Mouse (Mus musculus): ENCODE measurements around the gene Eps15.
"Not testable (repeated sequence)": the region's sequence is repeated elsewhere in the genome, so short reads cannot be mapped to it uniquely, and the experiment has no call there.

Eps15 gene

GRCm38 (mm10) chr4:109385599-109385998, 105.5 kb downstream of the Eps15 start:
- in situ Hi-C loops (cut with MboI; ENCODE audit: low pct_unique_long_range_greater_than_20kb in 1 of 2, low sequenced_read_pairs in 2 of 2, unreplicated experiment in 1 of 2): no loop called here

DNA sequence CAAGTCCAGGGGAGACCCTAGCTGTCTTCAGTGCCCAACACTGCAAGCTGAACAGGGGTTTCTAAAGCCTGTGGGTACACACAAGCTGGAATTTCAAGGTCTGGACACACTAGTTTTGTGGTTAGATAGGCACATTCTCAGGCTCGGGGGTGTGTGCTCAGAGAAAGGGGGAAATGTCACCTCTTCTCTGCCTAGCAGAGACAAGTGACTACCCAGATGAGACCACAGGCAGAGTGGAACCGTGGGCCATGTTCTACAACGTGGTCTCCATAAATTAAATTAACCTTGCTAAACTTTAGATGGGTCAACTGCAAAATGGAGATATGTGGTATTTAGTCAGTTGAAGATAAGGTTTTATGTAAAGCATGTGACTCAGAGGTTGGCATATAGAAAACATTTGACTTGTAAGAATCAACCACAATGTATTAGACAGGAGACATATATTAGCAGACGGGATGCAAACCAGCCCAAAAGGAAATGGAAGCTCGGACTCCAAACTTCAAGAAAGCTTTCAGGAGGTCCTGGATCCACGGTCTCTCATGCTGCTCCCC, 113.2 kb downstream of the Eps15 start:
- in situ Hi-C loops (cut with MboI; ENCODE audit: low pct_unique_long_range_greater_than_20kb in 1 of 2, low sequenced_read_pairs in 2 of 2, unreplicated experiment in 1 of 2): no loop called here

GRCm38 (mm10) chr4:109393902-109394301, 113.8 kb downstream of the Eps15 start:
- in situ Hi-C loops (cut with MboI; ENCODE audit: low pct_unique_long_range_greater_than_20kb in 1 of 2, low sequenced_read_pairs in 2 of 2, unreplicated experiment in 1 of 2): no loop called here

DNA sequence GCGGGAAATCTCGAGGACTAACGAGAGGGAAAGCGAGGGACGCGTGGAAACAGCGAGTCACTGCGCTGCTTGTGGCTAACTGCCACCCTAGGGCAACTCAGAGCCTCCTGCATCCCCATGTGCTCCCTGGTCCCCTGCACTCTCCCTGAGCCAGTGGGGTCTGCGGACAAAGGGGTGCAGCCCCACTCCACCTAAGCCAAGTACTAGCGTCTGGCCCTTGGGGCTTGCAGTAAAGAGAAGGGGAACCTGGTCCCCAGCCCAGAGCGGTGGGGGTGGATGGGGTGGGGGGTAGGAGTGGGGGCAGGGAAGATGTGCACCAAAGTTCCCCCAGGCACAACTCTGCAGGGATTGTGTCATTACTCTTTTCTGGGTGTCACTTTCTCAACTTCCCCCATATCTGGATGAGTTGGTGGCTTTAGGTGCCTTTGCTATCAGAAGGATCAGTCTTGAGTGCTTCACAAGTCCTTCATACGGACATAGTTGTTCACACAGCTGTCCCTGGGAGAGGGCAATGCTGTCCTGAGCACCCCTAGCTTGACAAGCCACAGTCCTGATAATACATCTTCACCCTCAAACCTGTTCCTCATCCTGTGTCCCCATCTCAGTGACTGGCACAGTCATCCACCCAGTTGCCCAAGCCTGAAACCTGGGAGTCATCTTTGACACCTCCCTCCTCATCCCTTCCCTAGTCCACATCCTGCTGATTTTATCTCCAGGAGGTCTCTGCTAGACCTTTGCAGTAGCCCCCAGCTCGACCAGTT, 114.4 kb downstream of the Eps15 start:
- in situ Hi-C loops (cut with MboI; ENCODE audit: low pct_unique_long_range_greater_than_20kb in 1 of 2, low sequenced_read_pairs in 2 of 2, unreplicated experiment in 1 of 2): no loop called here

DNA sequence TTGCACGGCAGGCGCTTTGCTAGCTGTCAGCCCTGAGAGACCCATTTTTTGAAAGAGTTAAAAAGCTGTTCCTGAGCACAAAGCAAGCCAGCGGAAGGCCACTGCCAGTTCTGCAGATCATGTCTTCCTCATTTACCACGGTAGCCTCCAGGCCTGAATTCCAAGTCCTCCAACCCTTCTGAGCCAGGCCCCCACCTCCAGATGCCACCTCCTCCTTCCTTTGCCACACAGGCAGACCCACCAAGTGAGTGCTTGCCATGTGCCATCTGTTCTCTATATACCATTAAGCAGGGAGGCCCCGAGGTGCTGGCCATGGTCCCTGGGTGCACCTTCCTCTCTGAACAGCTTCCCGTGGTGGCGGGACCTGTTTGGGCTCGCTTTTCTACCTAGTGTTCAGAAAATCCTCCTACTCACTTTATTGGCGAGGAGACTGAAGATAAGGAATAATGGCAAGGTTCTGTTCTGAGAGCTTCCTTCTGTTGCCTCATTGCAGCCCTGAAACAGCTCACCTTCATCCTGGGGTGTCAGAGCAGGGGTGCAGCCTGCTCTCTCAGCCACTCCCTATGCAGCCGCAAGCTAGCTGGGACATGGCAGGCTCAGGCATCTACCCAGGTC, 120.4 kb downstream of the Eps15 start:
- in situ Hi-C loops (cut with MboI; ENCODE audit: low pct_unique_long_range_greater_than_20kb in 1 of 2, low sequenced_read_pairs in 2 of 2, unreplicated experiment in 1 of 2): no loop called here

DNA sequence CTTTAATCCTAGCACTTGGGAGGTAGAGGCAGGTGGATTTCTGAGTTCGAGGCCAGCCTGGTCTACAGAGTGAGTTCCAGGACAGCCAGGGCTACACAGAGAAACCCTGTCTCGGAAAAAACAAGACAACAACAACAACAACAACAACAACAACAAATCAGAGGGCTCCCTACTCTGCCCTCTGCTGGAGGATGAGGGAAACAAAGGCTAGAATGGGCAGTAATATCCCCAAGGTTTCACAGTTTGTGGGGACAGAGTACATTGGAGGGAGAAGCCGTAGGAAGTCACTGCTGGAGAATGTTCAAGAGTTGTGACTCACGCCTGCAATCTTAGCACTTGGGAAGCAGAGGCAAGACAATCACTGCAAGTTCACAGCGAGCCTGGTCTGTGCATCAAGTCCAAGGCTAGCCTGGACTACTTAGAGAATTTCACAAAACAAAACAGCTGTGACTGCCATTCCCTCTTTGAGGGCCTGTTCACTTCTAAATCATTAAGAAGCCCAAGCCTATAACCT, 121.2 kb downstream of the Eps15 start:
- in situ Hi-C loops (cut with MboI; ENCODE audit: low pct_unique_long_range_greater_than_20kb in 1 of 2, low sequenced_read_pairs in 2 of 2, unreplicated experiment in 1 of 2): no loop called here

DNA sequence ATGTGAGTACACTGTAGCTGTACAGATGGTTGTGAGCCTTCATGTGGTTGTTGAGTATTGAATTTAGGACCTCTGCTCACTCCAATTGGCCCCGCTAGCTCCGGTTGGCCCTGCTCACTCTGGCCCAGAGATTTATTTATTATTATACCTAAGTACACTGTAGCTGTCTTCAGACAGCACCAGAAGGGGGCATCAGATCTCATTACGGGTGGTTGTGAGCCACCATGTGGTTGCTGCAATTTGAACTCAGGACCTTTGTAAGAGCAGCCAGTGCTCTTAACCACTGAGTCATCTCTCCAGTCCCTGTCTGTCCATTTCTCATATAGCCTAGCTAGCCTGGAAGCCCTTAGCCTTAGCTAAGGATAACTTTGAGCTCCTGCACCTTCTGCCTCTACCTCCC, 124.8 kb downstream of the Eps15 start:
- in situ Hi-C loops (cut with MboI; ENCODE audit: low pct_unique_long_range_greater_than_20kb in 1 of 2, low sequenced_read_pairs in 2 of 2, unreplicated experiment in 1 of 2): not testable (repeated sequence)

GRCm38 (mm10) chr4:109405415-109405814, 125.3 kb downstream of the Eps15 start:
- in situ Hi-C loops (cut with MboI; ENCODE audit: low pct_unique_long_range_greater_than_20kb in 1 of 2, low sequenced_read_pairs in 2 of 2, unreplicated experiment in 1 of 2): no loop called here

DNA sequence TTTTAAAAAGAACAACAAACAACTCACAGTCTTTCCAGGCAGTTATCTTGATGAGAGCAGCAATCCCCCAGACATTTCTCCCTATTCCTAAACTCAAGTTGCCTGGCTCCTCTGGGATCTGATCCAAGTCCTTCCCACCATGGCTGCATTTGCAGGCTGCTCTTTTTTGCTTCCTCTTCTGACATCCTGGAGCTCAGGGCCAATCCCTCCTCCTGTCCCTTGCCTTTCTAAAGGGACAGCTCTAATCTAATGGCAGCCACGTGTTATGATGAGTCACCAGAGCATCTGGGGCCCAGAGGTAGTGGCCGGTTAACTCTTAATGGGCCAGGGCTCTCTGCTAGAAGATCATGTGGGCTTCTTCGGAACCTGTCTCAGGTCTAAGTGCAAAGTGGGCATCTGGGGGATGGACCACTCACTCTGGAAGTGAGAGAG, 126.0 kb downstream of the Eps15 start:
- in situ Hi-C loops (cut with MboI; ENCODE audit: low pct_unique_long_range_greater_than_20kb in 1 of 2, low sequenced_read_pairs in 2 of 2, unreplicated experiment in 1 of 2): no loop called here

GRCm38 (mm10) chr4:109406486-109407175, 126.6 kb downstream of the Eps15 start, which contains the start of gene Ttc39a:
Gene Ttc39a (plus strand): TSS chr4:109406623.
- in situ Hi-C loops (cut with MboI; ENCODE audit: low pct_unique_long_range_greater_than_20kb in 1 of 2, low sequenced_read_pairs in 2 of 2, unreplicated experiment in 1 of 2): no loop called here

DNA sequence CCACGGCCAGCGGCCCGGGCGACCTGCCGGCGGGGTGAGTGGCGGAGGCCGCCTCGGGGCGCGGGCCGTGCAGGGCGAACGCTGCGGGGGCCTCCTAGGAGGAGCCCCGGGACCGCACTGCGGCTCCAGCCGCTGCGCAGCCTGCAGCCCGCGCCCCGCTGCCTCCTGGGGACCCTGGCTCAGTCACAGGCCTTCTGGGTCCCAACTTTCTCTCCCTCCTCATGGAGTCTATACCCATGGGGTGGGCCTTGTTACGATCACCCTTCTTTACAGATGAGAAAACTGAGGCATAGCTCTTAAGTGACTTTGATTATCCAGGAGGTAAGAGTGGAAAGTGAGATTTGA, 127.1 kb downstream of the Eps15 start:
- in situ Hi-C loops (cut with MboI; ENCODE audit: low pct_unique_long_range_greater_than_20kb in 1 of 2, low sequenced_read_pairs in 2 of 2, unreplicated experiment in 1 of 2): no loop called here

DNA sequence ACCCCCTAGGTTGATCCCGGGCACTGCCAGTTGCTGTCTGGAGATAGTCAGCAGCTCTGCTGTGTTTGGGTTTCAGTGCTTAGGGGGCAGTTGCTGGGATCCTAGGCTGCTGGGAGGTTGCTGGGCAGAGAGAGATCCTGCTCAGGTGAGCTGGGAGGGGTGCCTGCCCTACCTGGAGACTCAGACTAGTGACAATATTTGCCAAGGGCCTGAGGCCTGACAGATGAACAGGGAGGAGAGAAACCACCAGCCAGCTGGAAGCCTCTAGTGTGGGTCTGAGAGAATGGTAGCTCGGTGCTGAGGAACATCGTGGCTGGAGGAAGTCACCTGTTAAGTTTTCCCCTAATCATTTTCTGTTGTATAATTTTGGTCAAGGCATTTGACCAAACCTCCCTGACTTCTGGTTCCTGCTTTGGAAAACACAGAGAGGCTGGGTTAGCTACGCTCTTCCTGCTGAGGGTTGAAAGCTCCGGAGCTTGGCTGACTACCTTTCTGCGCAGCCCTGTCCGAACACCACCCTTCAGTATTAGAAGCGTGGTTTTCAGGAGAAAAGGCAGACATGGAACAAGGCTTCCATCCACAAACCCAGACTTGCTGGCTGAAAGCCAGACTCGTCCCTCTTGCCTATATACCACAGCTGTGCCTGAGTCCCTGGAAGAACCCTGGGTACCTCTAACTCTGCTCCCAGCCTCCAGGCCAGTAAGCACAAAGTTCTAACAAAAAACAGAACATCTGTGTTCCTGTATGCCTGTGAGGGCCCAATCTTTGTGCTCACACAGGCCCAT, 127.8 kb downstream of the Eps15 start:
- in situ Hi-C loops (cut with MboI; ENCODE audit: low pct_unique_long_range_greater_than_20kb in 1 of 2, low sequenced_read_pairs in 2 of 2, unreplicated experiment in 1 of 2): no loop called here

- in situ Hi-C loops (cut with MboI; ENCODE audit: low pct_unique_long_range_greater_than_20kb in 1 of 2, low sequenced_read_pairs in 2 of 2, unreplicated experiment in 1 of 2): no loop called here
Measured at GRCm38 (mm10) chr4:109410681-109411376, 130.8 kb downstream of the Eps15 start.

DNA sequence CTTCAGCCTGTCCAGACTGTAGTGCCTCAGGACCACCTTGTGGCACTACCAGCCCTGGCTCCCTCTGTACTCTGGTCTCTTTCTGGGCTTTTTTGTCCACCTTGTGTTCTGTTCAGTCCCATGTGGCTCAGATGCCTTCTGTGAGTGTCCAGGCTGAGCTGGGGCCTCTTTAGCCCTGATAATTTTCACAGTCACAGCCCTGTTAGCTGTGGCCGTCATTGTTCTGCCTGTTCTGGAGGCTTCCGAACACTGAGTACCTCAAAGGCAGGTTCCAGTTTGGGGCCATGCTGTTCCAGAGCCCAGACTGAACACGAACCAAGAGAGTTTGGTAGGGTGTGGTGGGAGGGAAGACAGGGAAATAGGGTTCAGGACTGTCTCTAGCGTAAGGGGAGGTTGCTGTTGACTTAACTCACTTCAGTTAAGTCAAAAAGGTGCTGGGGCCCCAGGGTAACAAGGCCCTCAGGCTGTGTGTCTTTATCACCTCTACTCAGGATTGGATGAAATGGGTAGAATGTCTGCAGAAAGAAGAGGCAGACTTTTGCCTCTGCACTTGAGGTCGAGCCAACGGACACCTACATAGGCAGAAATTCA, 131.4 kb downstream of the Eps15 start:
- in situ Hi-C loops (cut with MboI; ENCODE audit: low pct_unique_long_range_greater_than_20kb in 1 of 2, low sequenced_read_pairs in 2 of 2, unreplicated experiment in 1 of 2): no loop called here

DNA sequence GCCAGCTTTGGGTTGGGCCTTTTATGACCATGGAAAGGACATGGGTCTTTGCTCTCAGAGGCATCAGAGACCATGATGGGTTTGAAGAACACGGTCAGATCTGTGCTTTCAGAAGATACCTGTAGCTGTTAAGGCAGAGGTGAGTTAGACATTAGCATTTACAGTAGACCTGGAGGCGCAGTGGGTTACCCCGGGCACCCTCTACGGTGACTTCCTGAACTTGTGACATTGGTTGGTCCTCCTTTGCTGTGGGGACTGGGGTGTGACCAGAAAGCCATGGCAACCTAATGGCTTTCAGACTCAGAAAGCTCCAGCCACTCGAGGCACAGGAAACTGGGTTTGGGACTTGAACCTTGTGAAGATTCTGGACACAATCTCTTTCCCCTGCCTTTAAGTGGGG, 132.2 kb downstream of the Eps15 start:
- in situ Hi-C loops (cut with MboI; ENCODE audit: low pct_unique_long_range_greater_than_20kb in 1 of 2, low sequenced_read_pairs in 2 of 2, unreplicated experiment in 1 of 2): no loop called here

- in situ Hi-C loops (cut with MboI; ENCODE audit: low pct_unique_long_range_greater_than_20kb in 1 of 2, low sequenced_read_pairs in 2 of 2, unreplicated experiment in 1 of 2): no loop called here
Measured at GRCm38 (mm10) chr4:109417998-109418397, 137.9 kb downstream of the Eps15 start.

- in situ Hi-C loops (cut with MboI; ENCODE audit: low pct_unique_long_range_greater_than_20kb in 1 of 2, low sequenced_read_pairs in 2 of 2, unreplicated experiment in 1 of 2): no loop called here
Measured at GRCm38 (mm10) chr4:109419017-109419416, 138.9 kb downstream of the Eps15 start.

- in situ Hi-C loops (cut with MboI; ENCODE audit: low pct_unique_long_range_greater_than_20kb in 1 of 2, low sequenced_read_pairs in 2 of 2, unreplicated experiment in 1 of 2): no loop called here
Measured at GRCm38 (mm10) chr4:109419563-109419962, 139.5 kb downstream of the Eps15 start.

All from mouse embryonic stem cell (cell line).